Mouse (Mus musculus) lung, postnatal 0 days (tissue): ENCODE measurements around the gene Oas1f.
"Not testable (repeated sequence)": the region's sequence is repeated elsewhere in the genome, so short reads cannot be mapped to it uniquely, and the experiment has no call there.

Source experiments
- CTCF ChIP-seq: IDR thresholded peaks from 2 replicates; pipeline ENCODE4 v1.5.1; 2016; ENCODE audit warnings: antibody characterized with exemption, mild to moderate bottlenecking
- EP300 ChIP-seq: IDR thresholded peaks from 2 replicates; pipeline ENCODE4 v1.6.1; 2016; ENCODE audit warnings: antibody characterized with exemption, mild to moderate bottlenecking, control low read depth

GRCm38 (mm10) chr5:120798147-120798546, 49.0 kb upstream of the Oas1f start:
- not testable (repeated sequence) for TF ChIP-seq CTCF, EP300
